Mouse (Mus musculus) cerebellum, adult 11-12 months (tissue): ENCODE data around the gene Olfr1023.

ENCODE experiments used
- DNase-seq: peaks from one replicate; pipeline ENCODE4 v3.0.0; 2022

Gene Olfr1023

GRCm38 (mm10) chr2:85885340-85885739, at the start of gene Olfr1023:
Olfr1023 (plus strand) TSS chr2:85885640.
- DNase-seq = no peak

- no peak for DNase-seq
These were observed 40.1 kb upstream of the Olfr1023 start, which contains the start of gene Olfr1019 for GRCm38 (mm10) chr2:85845383-85845782. Olfr1019 (minus strand) TSS chr2:85845483.

DNA sequence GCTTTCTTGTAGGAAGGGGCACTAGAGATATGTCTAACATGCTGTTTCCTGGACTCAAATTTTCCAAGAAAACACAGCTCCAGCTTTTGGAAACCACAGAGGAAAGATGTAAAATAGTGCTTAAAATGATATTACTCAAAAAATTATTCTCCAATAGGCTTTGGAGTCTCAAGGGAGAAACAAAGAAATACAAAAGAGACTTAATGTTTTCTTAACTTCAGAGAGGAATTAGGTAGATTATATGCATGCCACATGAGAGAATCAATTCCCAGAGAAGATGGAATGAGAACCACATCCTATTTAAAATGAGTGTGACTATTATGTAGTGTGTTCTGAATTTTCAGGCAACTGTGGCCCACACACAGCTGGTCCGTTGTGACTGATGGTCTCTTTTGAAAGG, 38.7 kb upstream of the Olfr1023 start, which contains the start of gene Olfr1020:
Olfr1020 (plus strand) TSS at position 301 of the 400 bp plus-strand sequence.
- DNase-seq = no peak

GRCm38 (mm10) chr2:85868294-85868693, 17.1 kb upstream of the Olfr1023 start, which contains the start of gene Olfr1022:
Olfr1022 (plus strand) TSS chr2:85868594.
- no peak for DNase-seq

- DNase-seq = no peak
These were observed 19.5 kb downstream of the Olfr1023 start, which contains the start of gene Olfr1024 for GRCm38 (mm10) chr2:85904952-85905351. Olfr1024 (minus strand) TSS chr2:85905052.

DNA sequence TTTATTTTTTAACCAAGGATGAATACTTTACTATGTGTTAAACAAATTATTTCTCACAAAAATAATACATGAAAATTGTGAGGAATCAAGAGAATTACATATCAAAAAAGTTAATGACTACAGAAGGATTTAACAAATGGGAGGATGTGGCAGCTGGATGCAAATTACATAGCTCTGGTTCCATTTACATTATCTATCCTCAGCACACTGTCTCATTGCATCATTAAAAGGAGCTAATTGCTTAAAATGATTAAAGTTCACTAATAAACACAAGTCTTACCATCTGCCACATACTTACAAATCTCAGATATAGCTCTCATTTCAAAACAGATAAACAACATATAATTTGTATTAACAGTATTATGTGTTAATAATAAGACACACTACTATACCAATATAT, 27.8 kb downstream of the Olfr1023 start:
- DNase-seq = no peak

DNA sequence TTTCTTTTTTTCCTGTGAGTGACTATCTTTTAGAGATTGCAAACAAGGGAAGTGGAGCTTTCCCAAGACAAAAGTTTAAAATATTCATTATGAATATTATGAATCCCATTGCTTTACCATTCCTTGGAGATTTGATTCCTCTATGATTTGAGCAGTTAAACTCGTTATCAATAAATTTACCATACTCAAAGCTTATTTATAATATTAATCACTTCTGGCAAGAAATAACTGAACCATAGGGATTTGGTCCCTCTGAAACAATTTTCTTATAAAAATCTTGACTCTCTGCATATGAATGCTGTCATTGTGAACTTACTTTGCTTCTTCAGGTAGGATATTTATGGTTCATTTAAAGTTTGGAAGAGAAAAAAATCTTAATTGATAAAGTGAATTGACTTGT, 29.5 kb downstream of the Olfr1023 start, which contains the start of gene Olfr1025-ps1:
Olfr1025-ps1 (plus strand) TSS at position 301 of the 400 bp plus-strand sequence.
- DNase-seq = no peak

DNA sequence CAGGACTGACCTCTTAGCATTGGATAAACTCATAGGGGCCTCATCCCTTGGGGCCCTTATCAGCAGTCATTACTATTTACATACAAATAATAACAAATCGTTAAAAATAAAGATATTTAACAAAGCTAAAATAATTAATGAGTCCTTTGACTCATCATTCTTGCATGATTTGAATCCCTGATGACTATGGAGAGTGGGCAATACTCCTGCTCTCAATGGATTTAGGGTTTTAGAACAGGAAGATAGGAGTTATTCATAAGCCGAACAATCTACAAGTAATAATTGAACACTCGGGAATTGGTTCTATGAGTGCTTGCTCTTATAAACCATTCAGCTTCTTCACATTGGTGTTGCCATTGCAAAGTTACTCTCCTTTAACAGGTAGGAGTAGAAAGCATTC, 35.8 kb downstream of the Olfr1023 start, which contains the start of gene Olfr1026:
Olfr1026 (plus strand) TSS at position 301 of the 400 bp plus-strand sequence.
- no peak for DNase-seq
